Mouse (Mus musculus): ENCODE results near the gene Amh. TPM values are rescaled to one million over a fixed set of nuclear protein-coding genes. Genes with fewer than 3 reads are reported as not detected.
"Not testable (repeated sequence)": the region's sequence is repeated elsewhere in the genome, so short reads cannot be mapped to it uniquely, and the experiment has no call there.

Gene Amh
- polyA plus RNA-seq, 1 experiment from 2014 or later, result 0.12 TPM

DNA sequence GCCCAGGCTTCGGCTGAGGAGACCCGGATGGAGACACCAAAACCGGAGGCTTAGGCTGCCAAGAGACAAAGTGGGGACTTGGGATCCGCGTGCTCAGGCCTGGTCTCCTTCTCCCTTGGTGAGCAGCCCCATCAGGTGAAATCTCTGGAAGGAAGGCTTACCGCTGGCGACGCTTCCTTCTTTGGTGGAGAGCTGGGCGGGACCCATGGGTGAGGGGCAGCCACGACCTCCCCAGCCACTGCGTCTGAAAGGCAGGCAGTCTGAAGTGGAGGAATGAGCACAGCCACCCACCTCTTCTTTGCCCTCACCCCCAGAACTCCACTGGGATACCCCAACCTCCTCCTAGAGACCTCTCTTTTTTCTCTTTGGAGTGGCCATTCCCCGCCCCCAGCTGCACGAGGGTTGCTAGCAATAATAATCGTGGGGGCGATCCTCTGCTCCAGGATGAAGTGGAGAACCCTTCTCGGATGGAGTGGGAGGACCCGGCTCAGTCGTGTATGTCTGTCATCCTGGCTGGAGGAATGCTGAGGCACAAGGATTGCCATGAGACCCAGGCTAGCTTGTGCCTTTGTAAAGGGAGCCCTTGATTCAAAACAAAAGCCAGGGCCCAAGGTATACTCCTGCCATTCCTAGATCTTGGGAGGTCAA, 4.1 kb downstream of the Amh start:
- Histone ChIP-seq H3K4me2 (ENCODE audit: low read length) (peak overlapping the region; percentile 77), H3K36me3 (ENCODE audit: control insufficient read depth, insufficient read depth, low read length) (peaks cover 13% of the 10 kb centered on the region), H3K27me3 (ENCODE audit: control insufficient read depth, insufficient read depth, low read length) (no peaks in the 10 kb centered on the region), H3K4me1 (ENCODE audit: control insufficient read depth in 2 of 2, insufficient read depth in 2 of 2, low read length in 2 of 2) (peaks cover 43 to 56% of the 10 kb centered on the region in 2 experiments), H3K9me3 (ENCODE audit: control insufficient read depth, low read length) (no peaks in the 10 kb centered on the region), H3K27ac (replicated peaks in 1 of 2; ENCODE audit: control insufficient read depth in 1 of 2, insufficient read depth in 1 of 2, low read depth in 2 of 2, low read length in 2 of 2) (peak overlapping the region in 1 of 2 experiments; percentile 7; a peak in 1 of 4 replicates), H3K9ac (ENCODE audit: low read length) (peak overlapping the region; percentile 78), H3K4me3 (ENCODE audit: control insufficient read depth in 1 of 2, insufficient read depth in 1 of 2, low read depth in 1 of 2, low read length in 2 of 2) (peak overlapping the region; percentile 10 to 21)
- WGBS, result 8% methylated on average over 18 of the region's 18 CpGs
- no peak for ATAC-seq (ENCODE audit: insufficient number of reproducible peaks, insufficient read depth, low FRiP score, low read depth)

GRCm38 (mm10) chr10:80810084-80810483, 5.0 kb downstream of the Amh start:
- Histone ChIP-seq H3K4me1 (ENCODE audit: control insufficient read depth in 2 of 2, insufficient read depth in 2 of 2, low read length in 2 of 2) (peaks cover 40 to 48% of the 10 kb centered on the region in 2 experiments), H3K4me3 (ENCODE audit: control insufficient read depth in 1 of 2, insufficient read depth in 1 of 2, low read depth in 1 of 2, low read length in 2 of 2) (peak overlapping the region; percentile 14 to 25; a peak in 3 of 4 replicates)
- ATAC-seq (ENCODE audit: insufficient number of reproducible peaks, insufficient read depth, low FRiP score, low read depth), result no peak

DNA sequence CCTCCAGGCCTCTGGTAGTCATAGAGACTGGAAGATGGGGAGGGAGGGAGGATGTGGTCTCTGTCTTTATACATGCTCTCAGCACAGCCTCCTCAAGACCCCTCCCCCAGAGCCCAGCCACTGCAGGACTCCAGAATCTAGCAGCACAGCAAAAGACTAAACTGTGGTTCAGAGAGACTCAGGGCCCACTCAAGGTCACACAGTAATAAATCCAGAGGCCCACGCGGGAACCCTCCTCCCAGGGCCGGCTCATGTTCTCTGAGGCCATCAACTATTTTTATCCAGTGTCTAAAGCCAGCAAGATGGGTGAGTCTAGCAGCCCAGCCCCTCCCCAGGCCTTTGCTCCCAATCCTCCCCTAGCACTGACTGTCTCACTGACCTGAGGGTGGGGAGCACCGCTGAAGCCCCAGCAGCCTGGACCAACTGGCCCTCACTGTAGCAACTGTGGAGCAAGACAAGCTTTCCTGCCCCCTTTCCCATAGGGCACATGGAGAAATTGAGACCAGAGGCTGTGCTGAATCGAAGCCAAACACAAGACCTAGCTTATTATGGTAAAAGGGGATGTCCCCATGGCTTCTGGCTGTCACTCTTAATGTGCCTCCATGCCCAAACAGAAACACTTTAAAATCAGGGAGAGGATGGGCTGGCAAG, 7.5 kb downstream of the Amh start:
- H3K4me2 ChIP-seq (ENCODE audit: low read length), result no peak overlapping the region
- no peak overlapping the region for H3K9ac ChIP-seq (ENCODE audit: low read length)
- no peaks in the 10 kb centered on the region for H3K27me3 ChIP-seq (ENCODE audit: control insufficient read depth, insufficient read depth, low read length)
- H3K9me3 ChIP-seq (ENCODE audit: control insufficient read depth, low read length), result no peaks in the 10 kb centered on the region
- ATAC-seq (ENCODE audit: insufficient number of reproducible peaks, insufficient read depth, low FRiP score, low read depth), result no peak
- no peak overlapping the region for H3K4me3 ChIP-seq (ENCODE audit: control insufficient read depth in 1 of 2, insufficient read depth in 1 of 2, low read depth in 1 of 2, low read length in 2 of 2)
- H3K27ac ChIP-seq (replicated peaks in 1 of 2; ENCODE audit: control insufficient read depth in 1 of 2, insufficient read depth in 1 of 2, low read depth in 2 of 2, low read length in 2 of 2), result no peak overlapping the region
- no peaks in the 10 kb centered on the region for H3K36me3 ChIP-seq (ENCODE audit: control insufficient read depth, insufficient read depth, low read length)
- 34% methylated on average over 5 of the region's 5 CpGs for WGBS
- peaks cover 30 to 33% of the 10 kb centered on the region in 2 experiments for H3K4me1 ChIP-seq (ENCODE audit: control insufficient read depth in 2 of 2, insufficient read depth in 2 of 2, low read length in 2 of 2)

More at GRCm38 (mm10) chr10:80810084-80810483, 5.0 kb downstream of the Amh start:
- Histone ChIP-seq H3K27me3 (ENCODE audit: control insufficient read depth, insufficient read depth, low read length) (no peaks in the 10 kb centered on the region), H3K36me3 (ENCODE audit: control insufficient read depth, insufficient read depth, low read length) (peaks cover 4% of the 10 kb centered on the region), H3K9me3 (ENCODE audit: control insufficient read depth, low read length) (no peaks in the 10 kb centered on the region), H3K9ac (ENCODE audit: low read length) (peak overlapping the region; percentile 42), H3K4me2 (ENCODE audit: low read length) (peak overlapping the region; percentile 57), H3K27ac (replicated peaks in 1 of 2; ENCODE audit: control insufficient read depth in 1 of 2, insufficient read depth in 1 of 2, low read depth in 2 of 2, low read length in 2 of 2) (peak overlapping the region in 1 of 2 experiments; percentile 45; a peak in 2 of 4 replicates)
- 5% methylated on average over 12 of the region's 20 CpGs for WGBS

- no peak within 1 kb of the TSS for H3K9ac ChIP-seq (ENCODE audit: low read length)
Measured at GRCm38 (mm10) chr10:80813366-80813765, 8.3 kb downstream of the Amh start, which contains the start of gene Jsrp1. Gene Jsrp1 (minus strand): TSS chr10:80813498.

DNA sequence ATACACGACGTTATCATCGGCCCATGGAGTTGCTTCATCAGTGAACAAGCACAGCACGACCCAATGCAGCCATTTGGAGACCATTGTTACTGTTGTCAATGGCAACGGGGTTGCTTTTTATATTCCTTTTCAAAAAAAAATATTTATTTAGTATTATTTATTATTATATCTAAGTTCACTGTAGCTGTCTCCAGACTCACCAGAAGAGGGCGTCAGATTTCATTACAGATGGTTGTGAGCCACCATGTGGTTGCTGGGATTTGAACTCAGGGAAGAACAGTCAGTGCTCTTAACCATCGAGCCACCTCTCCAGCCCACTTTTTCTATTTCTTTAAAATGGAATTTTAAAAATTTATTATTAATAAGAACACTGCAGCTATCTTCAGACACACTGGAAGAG, 9.8 kb downstream of the Amh start:
- ATAC-seq (ENCODE audit: insufficient number of reproducible peaks, insufficient read depth, low FRiP score, low read depth), result no peak
- H3K9me3 ChIP-seq (ENCODE audit: control insufficient read depth, low read length), result no peaks in the 10 kb centered on the region
- WGBS, result 66% methylated on average over 7 of the region's 7 CpGs
- H3K27ac ChIP-seq (replicated peaks in 1 of 2; ENCODE audit: control insufficient read depth in 1 of 2, insufficient read depth in 1 of 2, low read depth in 2 of 2, low read length in 2 of 2), result no peak overlapping the region
- H3K4me2 ChIP-seq (ENCODE audit: low read length), result no peak overlapping the region
- no peak overlapping the region for H3K4me3 ChIP-seq (ENCODE audit: control insufficient read depth in 1 of 2, insufficient read depth in 1 of 2, low read depth in 1 of 2, low read length in 2 of 2)
- H3K4me1 ChIP-seq (ENCODE audit: control insufficient read depth in 2 of 2, insufficient read depth in 2 of 2, low read length in 2 of 2), result peaks cover 9 to 14% of the 10 kb centered on the region in 2 experiments
- H3K36me3 ChIP-seq (ENCODE audit: control insufficient read depth, insufficient read depth, low read length), result no peaks in the 10 kb centered on the region
- no peak overlapping the region for H3K9ac ChIP-seq (ENCODE audit: low read length)
- H3K27me3 ChIP-seq (ENCODE audit: control insufficient read depth, insufficient read depth, low read length), result no peaks in the 10 kb centered on the region

More at GRCm38 (mm10) chr10:80813366-80813765, 8.3 kb downstream of the Amh start, which contains the start of gene Jsrp1:
- H3K27ac ChIP-seq (replicated peaks in 1 of 2; ENCODE audit: control insufficient read depth in 1 of 2, insufficient read depth in 1 of 2, low read depth in 2 of 2, low read length in 2 of 2), result no peak within 1 kb of the TSS
- no peak for ATAC-seq (ENCODE audit: insufficient number of reproducible peaks, insufficient read depth, low FRiP score, low read depth)
- no peaks in the 10 kb centered on the region for H3K27me3 ChIP-seq (ENCODE audit: control insufficient read depth, insufficient read depth, low read length)
- H3K9me3 ChIP-seq (ENCODE audit: control insufficient read depth, low read length), result no peaks in the 10 kb centered on the region
- peaks cover 23 to 25% of the 10 kb centered on the region in 2 experiments for H3K4me1 ChIP-seq (ENCODE audit: control insufficient read depth in 2 of 2, insufficient read depth in 2 of 2, low read length in 2 of 2)
- no peaks in the 10 kb centered on the region for H3K36me3 ChIP-seq (ENCODE audit: control insufficient read depth, insufficient read depth, low read length)
- 74% methylated on average over 4 of the region's 4 CpGs for WGBS
- no peak within 1 kb of the TSS for H3K4me3 ChIP-seq (ENCODE audit: control insufficient read depth in 1 of 2, insufficient read depth in 1 of 2, low read depth in 1 of 2, low read length in 2 of 2)
- no peak within 1 kb of the TSS for H3K4me2 ChIP-seq (ENCODE audit: low read length)

DNA sequence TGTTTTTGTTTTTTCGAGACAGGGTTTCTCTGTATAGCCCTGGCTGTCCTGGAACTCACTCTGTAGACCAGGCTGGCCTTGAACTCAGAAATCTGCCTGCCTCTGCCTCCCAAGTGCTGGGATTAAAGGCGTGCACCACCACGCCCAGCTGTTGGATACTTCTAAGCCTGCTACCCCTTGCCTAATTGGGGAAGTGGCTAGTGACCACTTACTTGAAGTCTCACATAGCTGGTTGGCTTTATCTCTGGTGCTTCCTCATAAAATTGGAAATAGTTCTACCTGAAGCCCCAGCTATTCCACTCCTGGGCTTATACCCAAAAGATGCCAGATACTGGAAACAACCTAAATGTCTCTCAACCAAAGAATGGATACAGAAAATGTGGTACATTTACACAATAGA, 11.3 kb downstream of the Amh start:
- H3K4me3 ChIP-seq (ENCODE audit: control insufficient read depth in 1 of 2, insufficient read depth in 1 of 2, low read depth in 1 of 2, low read length in 2 of 2); H3K27ac ChIP-seq (replicated peaks in 1 of 2; ENCODE audit: control insufficient read depth in 1 of 2, insufficient read depth in 1 of 2, low read depth in 2 of 2, low read length in 2 of 2); H3K27me3 ChIP-seq (ENCODE audit: control insufficient read depth, insufficient read depth, low read length); H3K4me1 ChIP-seq (ENCODE audit: control insufficient read depth in 2 of 2, insufficient read depth in 2 of 2, low read length in 2 of 2); H3K9me3 ChIP-seq (ENCODE audit: control insufficient read depth, low read length); H3K4me2 ChIP-seq (ENCODE audit: low read length); H3K36me3 ChIP-seq (ENCODE audit: control insufficient read depth, insufficient read depth, low read length); H3K9ac ChIP-seq (ENCODE audit: low read length); ATAC-seq (ENCODE audit: insufficient number of reproducible peaks, insufficient read depth, low FRiP score, low read depth): not testable (repeated sequence)
- WGBS, result 85% methylated on average over 3 of the region's 3 CpGs

DNA sequence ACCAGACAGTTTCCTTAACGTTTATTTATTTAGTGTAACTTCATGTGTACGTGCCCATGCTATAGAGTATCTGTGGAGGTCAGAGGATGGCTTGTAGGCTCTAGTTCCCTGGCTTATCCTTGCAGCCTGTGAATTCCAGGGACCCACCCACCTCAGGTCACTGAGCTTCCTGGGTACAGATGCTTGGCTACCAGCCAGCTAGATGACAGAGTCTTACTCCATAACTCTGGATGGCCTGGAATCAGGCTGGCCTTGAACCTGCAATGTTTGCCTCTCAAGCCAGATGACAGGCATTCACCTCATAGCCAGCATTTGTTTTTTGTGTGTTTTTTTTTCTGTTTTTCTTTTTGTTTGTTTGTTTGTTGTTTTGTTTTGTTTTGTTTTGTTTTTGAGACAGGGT, 12.1 kb downstream of the Amh start:
- no peak overlapping the region for H3K27ac ChIP-seq (replicated peaks in 1 of 2; ENCODE audit: control insufficient read depth in 1 of 2, insufficient read depth in 1 of 2, low read depth in 2 of 2, low read length in 2 of 2)
- no peak overlapping the region for H3K4me3 ChIP-seq (ENCODE audit: control insufficient read depth in 1 of 2, insufficient read depth in 1 of 2, low read depth in 1 of 2, low read length in 2 of 2)
- WGBS, result 65% methylated on average over 2 of the region's 2 CpGs
- H3K36me3 ChIP-seq (ENCODE audit: control insufficient read depth, insufficient read depth, low read length), result no peaks in the 10 kb centered on the region
- H3K4me2 ChIP-seq (ENCODE audit: low read length), result no peak overlapping the region
- no peak overlapping the region for H3K9ac ChIP-seq (ENCODE audit: low read length)
- H3K27me3 ChIP-seq (ENCODE audit: control insufficient read depth, insufficient read depth, low read length), result no peaks in the 10 kb centered on the region
- no peak for ATAC-seq (ENCODE audit: insufficient number of reproducible peaks, insufficient read depth, low FRiP score, low read depth)
- H3K4me1 ChIP-seq (ENCODE audit: control insufficient read depth in 2 of 2, insufficient read depth in 2 of 2, low read length in 2 of 2), result peaks cover 3 to 7% of the 10 kb centered on the region in 2 experiments; a peak in 2 of 4 replicates
- no peaks in the 10 kb centered on the region for H3K9me3 ChIP-seq (ENCODE audit: control insufficient read depth, low read length)
